Mouse (Mus musculus): Measurements from ENCODE around the gene Polh. TPM values are rescaled to one million over a fixed set of nuclear protein-coding genes. Genes with fewer than 3 reads are reported as not detected.

Gene Polh
- polyA plus RNA-seq, 1 experiment: 1.7 TPM

DNA sequence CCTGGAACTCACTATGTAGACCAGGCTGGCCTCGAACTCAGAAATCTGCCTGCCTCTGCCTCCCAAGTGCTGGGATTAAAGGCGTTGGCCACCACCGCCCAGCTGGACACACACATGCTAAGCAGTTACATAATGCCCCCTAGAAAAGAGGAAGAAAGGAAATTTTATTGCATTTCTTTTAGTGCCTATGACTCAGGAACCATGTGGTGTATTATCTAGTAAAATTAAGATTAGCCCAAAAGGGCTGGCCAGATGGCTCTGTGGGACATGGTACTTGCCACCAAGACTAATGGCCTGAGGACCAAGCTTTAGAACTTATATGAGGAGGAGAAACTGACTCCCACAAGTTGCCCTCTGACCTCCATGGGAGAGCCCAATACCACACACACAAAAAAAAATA lies 62.6 kb downstream of the Polh start:
- no peaks in the 10 kb centered on the region for H3K27me3 ChIP-seq (ENCODE audit: control insufficient read depth, insufficient read depth, low read length)
- TF ChIP-seq POLR2A (IDR thresholded peaks at IDR 0.05; ENCODE audit: low read depth, low read length) (no peak), CTCF (IDR thresholded peaks at IDR 0.05; ENCODE audit: extremely low read depth, insufficient read length, insufficient replicate concordance, low read depth, low read length) (no peak)
- H3K27ac ChIP-seq (ENCODE audit: insufficient read depth, low read depth, low read length): no peak overlapping the region
- H3K36me3 ChIP-seq (ENCODE audit: control insufficient read depth, insufficient read depth, low read length): no peaks in the 10 kb centered on the region
- peaks cover 7% of the 10 kb centered on the region for H3K4me1 ChIP-seq (ENCODE audit: control insufficient read depth, insufficient read depth, insufficient read length, low read length)
- WGBS: 69% methylated on average over 3 of the region's 3 CpGs
- no peak overlapping the region for H3K4me3 ChIP-seq (ENCODE audit: low read depth, low read length)

DNA sequence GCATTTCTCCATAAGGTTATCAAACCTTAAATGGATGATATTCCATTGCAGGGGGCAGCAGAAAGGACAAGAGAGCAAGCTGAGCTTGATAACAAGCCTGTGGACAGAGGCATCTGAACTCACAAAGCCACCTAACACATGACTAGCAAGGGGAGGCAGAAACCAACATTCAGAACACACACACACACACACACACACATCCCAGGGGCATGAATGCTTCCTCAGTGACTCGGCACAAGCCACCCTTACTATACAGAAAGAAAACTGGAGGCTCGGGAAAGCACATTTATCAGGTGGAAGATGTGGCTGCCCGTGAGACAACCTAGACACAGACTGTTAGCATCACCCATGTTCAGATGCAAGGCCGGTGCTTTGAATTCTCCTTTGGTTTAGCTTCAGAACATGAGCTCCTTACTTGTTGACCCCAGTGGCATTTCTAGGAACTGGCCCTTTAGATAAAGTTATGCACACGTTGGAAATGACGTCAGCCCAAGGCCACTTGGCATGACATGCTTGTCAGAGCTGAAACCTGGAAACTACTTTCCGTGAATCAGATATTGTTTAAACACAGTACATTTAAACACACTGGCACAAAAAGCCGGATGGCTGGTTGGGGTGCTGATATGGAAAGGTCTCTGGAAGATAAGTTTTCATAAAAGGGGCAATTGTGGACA lies 63.7 kb downstream of the Polh start:
- Histone ChIP-seq H3K4me3 (ENCODE audit: low read depth, low read length) (no peak overlapping the region), H3K36me3 (ENCODE audit: control insufficient read depth, insufficient read depth, low read length) (no peaks in the 10 kb centered on the region), H3K4me1 (ENCODE audit: control insufficient read depth, insufficient read depth, insufficient read length, low read length) (peaks cover 2% of the 10 kb centered on the region), H3K27ac (ENCODE audit: insufficient read depth, low read depth, low read length) (no peak overlapping the region), H3K27me3 (ENCODE audit: control insufficient read depth, insufficient read depth, low read length) (no peaks in the 10 kb centered on the region)
- WGBS: 55% methylated on average over 8 of the region's 8 CpGs
- TF ChIP-seq CTCF (IDR thresholded peaks at IDR 0.05; ENCODE audit: extremely low read depth, insufficient read length, insufficient replicate concordance, low read depth, low read length): no peak
- TF ChIP-seq POLR2A (IDR thresholded peaks at IDR 0.05; ENCODE audit: low read depth, low read length): no peak

DNA sequence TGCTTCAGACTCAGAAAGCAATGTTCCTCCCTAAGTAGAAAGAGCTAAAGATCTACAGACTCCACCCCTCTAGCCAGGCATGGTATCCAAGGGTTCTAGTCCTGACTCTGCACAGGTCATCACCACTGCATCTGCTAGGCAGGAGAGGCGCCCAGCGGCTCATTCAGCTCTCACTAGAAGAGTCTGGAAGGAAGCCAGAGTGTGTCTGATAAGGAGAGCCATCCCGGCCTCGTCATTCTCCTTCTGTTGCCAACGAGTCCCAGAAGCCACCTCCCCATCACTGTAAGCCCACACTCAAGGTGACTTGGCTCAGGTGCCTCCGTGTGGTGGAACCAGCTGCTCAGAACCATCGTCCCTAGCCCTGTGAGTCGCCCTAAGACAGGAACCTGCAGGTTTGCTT lies 69.6 kb downstream of the Polh start:
- TF ChIP-seq CTCF (IDR thresholded peaks at IDR 0.05; ENCODE audit: extremely low read depth, insufficient read length, insufficient replicate concordance, low read depth, low read length) (no peak), POLR2A (IDR thresholded peaks at IDR 0.05; ENCODE audit: low read depth, low read length) (no peak)
- Histone ChIP-seq H3K4me3 (ENCODE audit: low read depth, low read length) (no peak overlapping the region), H3K36me3 (ENCODE audit: control insufficient read depth, insufficient read depth, low read length) (peaks cover 15% of the 10 kb centered on the region; the same call in 1 of the 2 replicates), H3K4me1 (ENCODE audit: control insufficient read depth, insufficient read depth, insufficient read length, low read length) (no peaks in the 10 kb centered on the region), H3K27me3 (ENCODE audit: control insufficient read depth, insufficient read depth, low read length) (no peaks in the 10 kb centered on the region), H3K27ac (ENCODE audit: insufficient read depth, low read depth, low read length) (no peak overlapping the region)
- 30% methylated on average over 8 of the region's 8 CpGs for WGBS

DNA sequence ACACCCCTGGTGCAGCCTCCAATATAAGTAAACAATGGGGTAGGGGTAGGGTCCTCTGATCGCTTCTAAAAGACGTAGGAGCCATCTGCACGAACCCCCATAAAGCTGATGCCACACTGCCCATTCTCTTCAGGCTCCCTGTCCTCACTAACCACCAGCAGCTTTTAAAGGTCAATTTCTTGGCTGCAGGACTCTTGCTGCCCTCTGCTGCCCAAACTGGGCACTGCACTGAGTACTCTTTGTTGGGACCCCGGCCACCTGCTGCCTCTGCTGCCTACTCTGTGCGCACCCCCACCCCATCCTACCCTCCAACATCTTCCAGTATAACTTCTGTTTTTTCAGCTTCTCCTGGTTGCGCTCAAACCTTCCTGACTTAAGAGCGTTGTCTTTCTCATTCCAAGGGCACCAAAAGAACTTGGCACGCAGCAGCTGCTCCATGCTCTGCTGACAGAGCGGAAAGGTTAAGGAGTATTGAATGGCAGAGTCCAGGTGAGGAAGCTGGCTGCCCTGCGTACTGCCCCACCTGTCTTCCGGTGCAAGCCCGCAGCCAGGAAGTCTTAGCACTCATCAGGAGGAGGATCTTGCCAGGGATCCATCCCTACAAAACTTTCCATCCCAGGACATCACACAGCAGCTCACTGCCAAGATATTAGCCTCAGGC lies 70.3 kb downstream of the Polh start:
- Histone ChIP-seq H3K27me3 (ENCODE audit: control insufficient read depth, insufficient read depth, low read length) (no peaks in the 10 kb centered on the region), H3K4me1 (ENCODE audit: control insufficient read depth, insufficient read depth, insufficient read length, low read length) (no peaks in the 10 kb centered on the region), H3K36me3 (ENCODE audit: control insufficient read depth, insufficient read depth, low read length) (peaks cover 21% of the 10 kb centered on the region), H3K4me3 (ENCODE audit: low read depth, low read length) (no peak overlapping the region), H3K27ac (ENCODE audit: insufficient read depth, low read depth, low read length) (no peak overlapping the region)
- WGBS: 16% methylated on average over 12 of the region's 12 CpGs
- TF ChIP-seq CTCF (IDR thresholded peaks at IDR 0.05; ENCODE audit: extremely low read depth, insufficient read length, insufficient replicate concordance, low read depth, low read length) (peak; percentile 93; the same call in 1 of the 2 replicates), POLR2A (IDR thresholded peaks at IDR 0.05; ENCODE audit: low read depth, low read length) (no peak)

DNA sequence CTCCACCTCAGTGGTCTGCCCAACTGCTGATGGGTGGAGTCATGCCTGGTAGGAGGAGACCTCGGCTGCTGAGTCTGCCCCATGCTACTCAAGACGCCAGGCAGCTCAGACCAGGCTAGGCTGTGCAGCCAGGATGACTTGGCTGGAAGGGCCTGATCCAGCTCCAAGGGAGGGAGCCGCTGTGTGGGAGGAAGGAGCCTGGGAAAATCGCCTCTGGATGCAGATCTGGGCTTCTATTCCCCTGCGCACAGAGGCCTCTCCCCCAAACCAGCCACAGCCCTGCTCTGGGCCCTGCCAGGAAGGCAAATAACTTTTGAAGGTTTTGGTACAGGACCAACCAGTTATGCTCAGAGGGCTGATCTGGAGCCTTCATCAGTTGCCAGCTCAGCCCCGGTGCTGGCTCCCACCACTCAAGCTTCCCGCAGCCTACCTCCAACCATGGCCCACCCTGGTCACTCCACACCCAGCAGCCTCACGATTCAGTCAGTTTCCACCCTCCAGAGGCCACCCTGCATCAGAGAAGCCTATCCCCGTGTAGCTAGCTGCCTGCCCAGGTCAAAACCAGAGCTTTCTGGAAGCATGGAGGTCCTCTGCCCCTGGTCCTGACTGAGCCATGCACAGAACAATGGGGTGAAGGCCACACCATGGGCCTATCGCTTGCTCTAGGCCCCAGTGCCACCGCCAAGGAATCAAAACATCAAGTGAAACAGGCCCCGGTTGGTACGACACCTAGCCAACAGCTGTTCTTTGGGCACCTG lies 72.5 kb downstream of the Polh start:
- Histone ChIP-seq H3K36me3 (ENCODE audit: control insufficient read depth, insufficient read depth, low read length) (peaks cover 42% of the 10 kb centered on the region), H3K4me1 (ENCODE audit: control insufficient read depth, insufficient read depth, insufficient read length, low read length) (no peaks in the 10 kb centered on the region), H3K27me3 (ENCODE audit: control insufficient read depth, insufficient read depth, low read length) (no peaks in the 10 kb centered on the region), H3K4me3 (ENCODE audit: low read depth, low read length) (no peak overlapping the region), H3K27ac (ENCODE audit: insufficient read depth, low read depth, low read length) (no peak overlapping the region)
- TF ChIP-seq POLR2A (IDR thresholded peaks at IDR 0.05; ENCODE audit: low read depth, low read length) (no peak), CTCF (IDR thresholded peaks at IDR 0.05; ENCODE audit: extremely low read depth, insufficient read length, insufficient replicate concordance, low read depth, low read length) (no peak)
- 78% methylated on average over 13 of the region's 13 CpGs for WGBS

DNA sequence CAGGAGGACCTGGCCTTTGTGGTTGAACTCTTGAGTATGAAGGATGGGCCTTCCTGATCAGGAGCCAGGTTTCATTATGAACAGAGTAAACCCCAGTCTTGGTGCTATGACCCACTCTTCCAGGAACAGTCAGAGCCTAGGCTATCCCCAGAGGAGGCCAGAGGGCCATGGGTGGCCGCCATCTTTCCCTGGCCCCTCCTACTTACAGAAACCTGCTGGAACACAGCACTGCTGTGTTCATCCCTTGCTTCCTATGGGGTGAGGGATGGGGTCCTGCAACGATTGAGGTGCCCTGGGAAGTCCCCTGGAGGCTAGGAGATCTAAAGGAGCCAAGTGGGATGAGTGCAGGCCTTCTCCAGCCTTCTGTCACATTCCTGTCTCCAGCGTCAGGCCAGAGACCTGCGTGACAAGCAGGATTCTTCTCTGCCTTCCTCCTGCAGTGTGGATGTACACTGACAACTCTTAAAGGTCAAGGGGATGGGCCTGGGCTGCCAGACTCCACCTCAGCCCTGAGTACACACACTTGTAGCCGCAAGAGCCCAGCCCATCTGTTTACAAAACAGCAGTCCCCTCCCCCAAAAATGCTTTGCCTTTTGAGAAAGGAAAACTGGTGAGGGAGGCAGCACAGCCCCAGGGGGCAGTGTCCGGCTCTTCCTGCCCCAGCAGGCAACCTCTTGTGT lies 74.5 kb downstream of the Polh start:
- Histone ChIP-seq H3K4me3 (ENCODE audit: low read depth, low read length) (no peak overlapping the region), H3K27ac (ENCODE audit: insufficient read depth, low read depth, low read length) (no peak overlapping the region), H3K4me1 (ENCODE audit: control insufficient read depth, insufficient read depth, insufficient read length, low read length) (no peaks in the 10 kb centered on the region), H3K27me3 (ENCODE audit: control insufficient read depth, insufficient read depth, low read length) (no peaks in the 10 kb centered on the region), H3K36me3 (ENCODE audit: control insufficient read depth, insufficient read depth, low read length) (peaks cover 55% of the 10 kb centered on the region)
- WGBS: 85% methylated on average over 6 of the region's 6 CpGs
- TF ChIP-seq CTCF (IDR thresholded peaks at IDR 0.05; ENCODE audit: extremely low read depth, insufficient read length, insufficient replicate concordance, low read depth, low read length): no peak
- no peak for TF ChIP-seq POLR2A (IDR thresholded peaks at IDR 0.05; ENCODE audit: low read depth, low read length)
